Mouse (Mus musculus): ENCODE results near the gene Myo16.

GRCm38 (mm10) chr8:10358711-10359110, 205.0 kb downstream of the Myo16 start:
- no peak for TF ChIP-seq CTCF (IDR thresholded peaks at IDR 0.05; ENCODE audit: low read depth)
- no peak for TF ChIP-seq EP300 (IDR thresholded peaks at IDR 0.05; ENCODE audit: low read depth)
